Mouse (Mus musculus): ENCODE results near the gene Agbl2.

Gene Agbl2

GRCm38 (mm10) chr2:90875239-90875638, 92.7 kb downstream of the Agbl2 start:
- DNase-seq, result no peak

GRCm38 (mm10) chr2:90877584-90878259, 95.2 kb downstream of the Agbl2 start:
- DNase-seq, result no peak

- no peak for DNase-seq
Observed at GRCm38 (mm10) chr2:90879419-90879818, 96.9 kb downstream of the Agbl2 start.

- no peak for DNase-seq
Observed at GRCm38 (mm10) chr2:90880144-90880785, 97.7 kb downstream of the Agbl2 start.

GRCm38 (mm10) chr2:90881824-90882223, 99.3 kb downstream of the Agbl2 start:
- DNase-seq, result no peak

All from layer of hippocampus, adult 9-11 months (tissue).